Mouse (Mus musculus): ENCODE results near the gene Adat3.
"Not testable (repeated sequence)": the region's sequence is repeated elsewhere in the genome, so short reads cannot be mapped to it uniquely, and the experiment has no call there.

Adat3 gene

GRCm38 (mm10) chr10:80578131-80578750, 24.4 kb upstream of the Adat3 start:
- peak; percentile 80 to 84 for DNase-seq (ENCODE audit: low spot score in 2 of 2)

DNA sequence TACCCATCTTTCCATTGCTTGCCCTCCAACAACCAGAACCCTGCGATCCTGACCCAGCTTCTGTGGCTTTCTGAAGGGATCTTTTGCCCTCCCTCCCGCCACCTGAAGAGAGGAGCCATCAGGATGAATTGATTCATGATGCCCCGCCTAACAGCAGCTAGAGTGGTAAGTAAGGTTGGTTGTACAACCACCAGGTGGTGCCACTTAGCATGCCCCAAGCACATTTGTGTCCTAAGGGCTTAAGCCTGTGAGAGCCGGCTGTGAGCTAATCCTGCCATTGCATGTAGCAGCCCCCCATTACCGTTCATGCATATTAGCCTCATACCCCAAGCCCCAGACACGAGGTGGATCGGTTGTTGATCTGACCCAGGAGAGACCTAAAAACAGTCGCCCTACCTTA, 23.8 kb upstream of the Adat3 start:
- DNase-seq (ENCODE audit: low spot score in 2 of 2) = peak; percentile 60 to 78

- DNase-seq (ENCODE audit: low spot score in 2 of 2) = no peak
Measured at GRCm38 (mm10) chr10:80583047-80583446, 19.6 kb upstream of the Adat3 start.

- DNase-seq (ENCODE audit: low spot score in 2 of 2) = no peak
Measured at GRCm38 (mm10) chr10:80584045-80584488, 18.6 kb upstream of the Adat3 start.

GRCm38 (mm10) chr10:80584642-80585552, 17.8 kb upstream of the Adat3 start:
- no peak for DNase-seq (ENCODE audit: low spot score in 2 of 2)

- DNase-seq (ENCODE audit: low spot score in 2 of 2) = no peak
Measured at GRCm38 (mm10) chr10:80585581-80585980, 17.1 kb upstream of the Adat3 start.

- no peak for DNase-seq (ENCODE audit: low spot score in 2 of 2)
Measured at GRCm38 (mm10) chr10:80586407-80587304, 16.0 kb upstream of the Adat3 start.

DNA sequence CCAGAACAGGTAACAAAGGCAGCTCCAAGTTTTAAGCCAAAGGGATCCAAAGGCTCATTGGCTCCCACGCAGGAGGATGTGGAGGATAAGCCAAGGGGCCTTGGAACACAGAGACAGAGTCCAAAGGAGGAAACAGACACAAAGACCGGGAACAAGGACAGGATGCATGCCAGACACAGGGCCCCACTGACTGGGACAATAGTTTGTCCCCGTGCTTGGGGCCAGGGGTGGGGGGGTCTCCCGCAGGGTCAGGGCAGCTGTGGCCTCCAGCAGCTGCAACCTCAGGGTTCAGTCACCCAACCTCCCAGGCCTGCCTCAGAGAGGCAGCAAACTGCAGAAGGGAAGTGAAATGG, 15.4 kb upstream of the Adat3 start:
- no peak for DNase-seq (ENCODE audit: low spot score in 2 of 2)

DNA sequence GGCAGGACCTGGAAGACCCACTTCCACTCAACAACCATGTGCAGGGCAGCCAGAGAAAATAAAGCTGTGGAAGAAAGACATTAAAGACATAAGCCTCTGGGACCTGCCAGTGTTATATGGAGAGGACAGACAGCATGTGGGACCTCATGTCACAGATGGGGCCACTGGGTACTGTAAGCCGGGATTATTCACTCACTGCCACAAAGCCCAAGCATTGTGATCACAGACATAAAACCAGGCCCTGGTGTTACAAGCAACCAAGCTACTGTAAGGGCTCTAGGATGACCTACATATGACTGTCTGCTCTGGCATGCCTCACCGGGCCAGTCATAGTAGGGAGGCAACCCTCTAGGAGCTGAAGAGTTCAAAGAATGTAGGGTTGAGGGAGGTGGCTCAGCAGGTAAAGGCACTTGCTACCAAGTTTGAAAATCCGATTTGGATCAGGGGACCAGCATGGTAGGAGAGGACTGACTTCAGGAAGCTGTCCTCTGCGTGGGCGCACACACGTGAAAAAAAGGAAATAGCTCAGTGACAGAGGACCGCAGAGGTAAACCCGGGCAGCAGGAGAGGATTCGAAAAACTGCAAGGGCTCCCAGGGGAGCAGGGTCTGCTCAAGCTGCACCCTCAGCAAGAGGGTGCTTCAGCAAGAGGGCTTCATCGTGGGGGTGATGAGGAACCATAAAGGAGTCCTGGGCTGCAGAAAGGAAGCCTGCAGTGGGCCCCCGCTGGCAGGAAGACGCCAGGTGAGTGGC, 13.4 kb upstream of the Adat3 start:
- DNase-seq (ENCODE audit: low spot score in 2 of 2) = peak; percentile 42 to 55

GRCm38 (mm10) chr10:80589879-80590854, 12.5 kb upstream of the Adat3 start, which contains the start of gene Abhd17a:
TSS of gene Abhd17a (minus strand) at chr10:80590341.
- DNase-seq (ENCODE audit: low spot score in 2 of 2) = peak; percentile 88 to 94

DNA sequence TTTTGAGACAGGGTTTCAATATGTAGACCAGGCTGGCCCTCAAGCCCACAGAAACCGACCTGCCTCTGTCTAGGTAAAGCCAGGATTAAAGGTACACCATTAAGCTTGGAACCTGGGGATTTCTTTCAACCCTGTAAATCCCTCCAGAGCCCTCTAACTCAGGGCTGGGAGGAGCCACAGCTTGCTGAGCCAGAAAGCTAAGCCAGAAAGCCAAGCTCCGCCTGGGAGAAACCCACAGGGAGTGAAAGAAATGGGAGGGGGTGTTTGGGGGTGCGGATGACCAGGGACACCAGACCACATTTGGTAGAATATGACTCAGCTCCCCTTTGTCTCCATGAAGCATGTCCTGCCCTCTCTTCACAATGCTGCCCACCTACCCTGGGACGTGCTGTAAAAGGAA, 6.4 kb upstream of the Adat3 start:
- no peak for DNase-seq (ENCODE audit: low spot score in 2 of 2)

- no peak for DNase-seq (ENCODE audit: low spot score in 2 of 2)
Measured at GRCm38 (mm10) chr10:80603364-80603763, 684 bp downstream of the Adat3 start.

DNA sequence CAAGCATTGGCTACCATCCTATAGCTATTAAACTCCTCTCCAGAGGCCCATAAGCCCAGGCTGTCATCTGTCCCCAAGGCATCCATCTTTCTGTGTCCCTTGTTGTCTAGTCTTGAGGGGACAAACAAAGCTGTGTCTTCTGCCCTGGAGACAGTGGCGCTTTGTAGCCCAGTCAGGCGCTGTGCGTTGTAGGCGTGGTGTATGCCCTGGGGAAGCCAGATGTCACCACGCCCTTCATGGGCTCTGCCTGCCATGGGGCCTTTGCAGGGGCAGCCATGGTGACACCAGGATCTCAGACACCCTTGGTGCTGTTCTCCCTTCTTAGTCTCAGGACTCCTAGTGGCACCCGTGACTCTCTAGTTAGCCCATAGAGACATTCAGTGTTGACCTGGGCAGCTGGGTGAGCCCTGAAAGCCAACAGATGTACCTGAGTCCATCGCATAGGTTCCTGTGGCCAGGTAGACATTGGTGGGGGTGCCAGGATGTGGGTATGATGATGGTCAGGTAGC, 1.4 kb downstream of the Adat3 start:
- DNase-seq (ENCODE audit: low spot score in 2 of 2) = peak; percentile 45 to 68

GRCm38 (mm10) chr10:80604988-80605387, 2.3 kb downstream of the Adat3 start:
- DNase-seq (ENCODE audit: low spot score in 2 of 2) = no peak

DNA sequence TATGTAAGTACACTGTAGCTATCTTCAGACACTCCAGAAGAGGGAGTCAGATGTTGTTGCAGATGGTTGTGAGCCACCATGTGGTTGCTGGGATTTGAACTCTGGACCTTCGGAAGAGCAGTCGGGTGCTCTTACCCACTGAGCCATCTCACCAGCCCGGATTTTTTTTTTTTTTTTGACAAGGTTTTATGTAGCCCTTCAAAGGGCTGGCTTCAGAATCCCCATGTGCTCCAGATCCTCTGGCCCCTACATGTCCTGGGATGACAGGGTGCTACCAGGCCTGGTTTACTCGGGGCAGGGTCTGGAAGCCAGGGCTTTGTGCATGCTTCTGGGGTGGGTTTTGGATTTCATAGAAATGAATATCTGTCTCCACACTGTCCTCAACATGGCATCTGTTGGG, 3.0 kb downstream of the Adat3 start, which contains the start of gene Gm49322:
Gm49322 (plus strand) TSS at position 301 of the 400 bp plus-strand sequence.
- DNase-seq (ENCODE audit: low spot score in 2 of 2) = not testable (repeated sequence)

GRCm38 (mm10) chr10:80606306-80606705, 3.6 kb downstream of the Adat3 start:
- DNase-seq (ENCODE audit: low spot score in 2 of 2) = no peak

GRCm38 (mm10) chr10:80606737-80607350, 4.2 kb downstream of the Adat3 start:
- no peak for DNase-seq (ENCODE audit: low spot score in 2 of 2)

DNA sequence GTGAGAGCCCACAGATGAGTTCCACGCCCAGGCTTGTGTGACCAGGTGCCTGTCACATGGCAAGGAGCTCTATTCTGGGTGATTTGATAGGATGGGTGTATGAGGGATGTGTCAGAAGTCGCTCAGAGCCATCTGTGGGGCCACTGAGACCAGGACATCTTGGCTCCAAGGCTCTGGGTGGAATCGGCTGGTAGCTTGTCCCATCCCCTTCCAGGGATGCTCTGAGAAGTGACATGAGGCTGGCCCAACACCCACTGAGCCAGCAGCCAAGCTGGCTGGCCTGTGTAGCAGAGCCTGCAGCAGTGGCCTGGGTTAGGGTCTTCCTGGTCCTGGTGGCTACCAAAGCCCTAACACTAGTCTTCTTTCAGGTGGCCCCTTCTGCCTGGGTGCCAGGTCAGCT, 5.8 kb downstream of the Adat3 start:
- DNase-seq (ENCODE audit: low spot score in 2 of 2) = no peak

- DNase-seq (ENCODE audit: low spot score in 2 of 2) = no peak
Measured at GRCm38 (mm10) chr10:80609269-80609924, 6.7 kb downstream of the Adat3 start.

All from spleen, postnatal 14 days (tissue).